Mouse (Mus musculus) stomach, postnatal 0 days (tissue): ENCODE results near the gene Rasip1. TPM values are rescaled to one million over a fixed set of nuclear protein-coding genes. Genes with fewer than 3 reads are reported as not detected.

Source experiments
- ATAC-seq: fragments of 200-750 bp; cut with Nextera tagmentation; 2 replicates; pipeline ENCODE4 v1.8.0; 2017; ENCODE audit not compliant: low FRiP score, low TSS enrichment
- DNase-seq: peaks from one replicate; pipeline ENCODE4 v3.0.0-alpha.2; 2016; ENCODE audit warnings: low spot score
- H3K27ac ChIP-seq: fragments of 300-500 bp; sonication (generic); replicated peaks from 2 replicates; pipeline ENCODE4 v1.5.1; 2014; ENCODE audit warnings: mild to moderate bottlenecking, control low read depth
- H3K27me3 ChIP-seq: fragments of 300-500 bp; sonication (generic); 2 replicates; pipeline ENCODE4 v1.6.1; 2014; ENCODE audit warnings: low read length; ENCODE audit not compliant: control insufficient read depth, insufficient read depth
- H3K36me3 ChIP-seq: fragments of 300-500 bp; sonication (generic); 2 replicates; pipeline ENCODE4 v1.6.1; 2014; ENCODE audit warnings: low read length, mixed read lengths; ENCODE audit not compliant: control insufficient read depth, insufficient read depth
- H3K4me1 ChIP-seq: fragments of 300-500 bp; sonication (generic); replicated peaks from 2 replicates; pipeline ENCODE4 v1.6.1; 2014; ENCODE audit warnings: antibody characterized with exemption; ENCODE audit not compliant: control insufficient read depth, insufficient read depth
- H3K4me2 ChIP-seq: fragments of 300-500 bp; sonication (generic); replicated peaks from 2 replicates; pipeline ENCODE4 v1.6.1; 2014; ENCODE audit warnings: low read depth, mild to moderate bottlenecking, control low read depth, moderate library complexity
- H3K4me3 ChIP-seq: fragments of 300-500 bp; sonication (generic); 2 replicates; pipeline ENCODE4 v1.5.1; 2014; ENCODE audit warnings: low read depth, low read length, control low read depth
- H3K9ac ChIP-seq: fragments of 300-500 bp; sonication (generic); 2 replicates; pipeline ENCODE4 v1.6.1; 2014; ENCODE audit warnings: mild to moderate bottlenecking, low read length, control low read depth, mixed read lengths
- H3K9me3 ChIP-seq: fragments of 300-500 bp; sonication (generic); 2 replicates; pipeline ENCODE4 v1.6.1; 2016; ENCODE audit warnings: low read length; ENCODE audit not compliant: control insufficient read depth
- CTCF ChIP-seq: IDR thresholded peaks from 2 replicates; pipeline ENCODE4 v1.5.1; 2016; ENCODE audit warnings: antibody characterized with exemption, low read depth, mild to moderate bottlenecking, moderate library complexity
- EP300 ChIP-seq: optimal IDR thresholded peaks from 2 replicates; pipeline ENCODE3; 2016; ENCODE audit warnings: antibody characterized with exemption
- WGBS: fragments of 180-500 bp; shearing (Covaris S2); extraction: QIAGEN DNeasy Blood & Tissue Kit; methylation state at CpG from one replicate; pipeline ENCODE4 v1.1.7; 2014; 5-methylcytosine and 5-hydroxymethylcytosine counted together
- polyA plus RNA-seq: library from polyadenylated mRNA; unstranded; fragments of >200 nt; fragmentation: Nextera tagmentation; extraction: Ambion mirVana; gene quantifications from 2 replicates; pipeline ENCODE4 v1.2.1, GENCODE M21; 2015

The Rasip1 gene
- polyA plus RNA-seq, 1 experiment from 2014 or later, result 5.4 TPM

DNA sequence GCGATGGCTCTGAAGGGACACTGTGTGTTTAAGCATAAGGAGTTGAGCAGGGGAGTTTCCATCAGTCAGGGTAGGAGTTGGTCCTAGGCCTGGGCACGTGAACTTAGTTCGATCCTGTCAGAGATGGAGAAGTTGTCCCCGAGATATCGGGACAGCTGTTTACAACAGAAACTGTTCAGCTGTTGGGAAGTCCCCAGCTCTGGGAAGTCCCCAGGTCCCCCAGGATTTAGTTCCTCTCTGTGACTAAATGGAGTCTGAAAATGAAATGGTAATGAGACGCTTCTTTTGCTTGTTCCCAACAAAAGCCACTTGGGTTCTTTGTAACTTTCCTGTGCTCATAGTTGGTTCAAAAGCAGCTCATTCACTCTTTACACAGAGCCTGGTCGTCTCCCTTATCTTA is 35.4 kb upstream of the Rasip1 start:
- DNase-seq, result no peak
- 68% methylated on average over 7 of the region's 7 CpGs for WGBS
- no peak for TF ChIP-seq EP300
- TF ChIP-seq CTCF, result no peak

DNA sequence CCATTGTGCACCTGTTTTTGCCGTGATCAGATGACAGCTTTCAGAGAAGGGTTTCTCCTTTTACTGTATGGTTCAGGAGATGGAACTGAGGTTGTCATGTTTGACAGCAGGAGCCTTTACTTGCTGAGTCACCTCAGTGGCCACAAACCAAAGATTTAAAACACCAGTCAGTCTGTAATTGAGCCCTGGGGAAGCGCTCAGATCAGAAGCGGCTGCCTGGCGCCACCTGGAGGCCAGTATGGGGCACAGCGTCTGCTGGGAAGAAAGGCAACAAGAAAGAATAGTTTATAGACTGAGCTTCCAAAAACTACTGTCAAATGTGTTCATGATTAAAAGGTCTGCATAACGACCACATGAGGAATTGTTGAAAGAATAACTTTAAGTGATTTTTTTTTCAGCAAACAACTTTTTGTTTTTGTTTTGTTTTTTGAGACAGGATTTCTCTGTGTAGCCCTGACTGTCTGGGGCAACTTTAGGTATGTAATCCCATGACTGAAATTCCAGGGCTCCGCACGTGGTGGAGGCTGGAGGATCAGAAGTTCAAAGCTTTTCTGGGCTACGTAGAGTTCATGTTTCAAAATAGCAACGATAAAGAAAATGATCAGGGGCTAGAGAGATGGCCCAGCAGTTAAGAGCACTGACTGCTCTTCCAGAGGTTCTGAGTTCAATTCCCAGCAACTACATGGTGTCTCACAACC is 34.0 kb upstream of the Rasip1 start:
- Histone ChIP-seq H3K27me3 (no peaks in the 10 kb centered on the region), H3K4me3 (no peak overlapping the region), H3K4me1 (no peaks in the 10 kb centered on the region), H3K9ac (no peak overlapping the region), H3K36me3 (no peaks in the 10 kb centered on the region), H3K4me2 (no peak overlapping the region), H3K27ac (no peak overlapping the region), H3K9me3 (no peaks in the 10 kb centered on the region)
- 17% methylated on average over 10 of the region's 10 CpGs for WGBS
- DNase-seq (peak; percentile 76), ATAC-seq (no peak)
- TF ChIP-seq EP300, result no peak
- peak; percentile 96 for TF ChIP-seq CTCF

More for the DNA sequence above, 35.4 kb upstream of the Rasip1 start:
- H3K4me2 ChIP-seq, result no peak overlapping the region
- ATAC-seq, result no peak
- H3K9me3 ChIP-seq, result no peaks in the 10 kb centered on the region
- H3K4me3 ChIP-seq, result no peak overlapping the region
- H3K9ac ChIP-seq, result no peak overlapping the region
- no peaks in the 10 kb centered on the region for H3K36me3 ChIP-seq
- no peaks in the 10 kb centered on the region for H3K4me1 ChIP-seq
- no peaks in the 10 kb centered on the region for H3K27me3 ChIP-seq
- no peak overlapping the region for H3K27ac ChIP-seq

DNA sequence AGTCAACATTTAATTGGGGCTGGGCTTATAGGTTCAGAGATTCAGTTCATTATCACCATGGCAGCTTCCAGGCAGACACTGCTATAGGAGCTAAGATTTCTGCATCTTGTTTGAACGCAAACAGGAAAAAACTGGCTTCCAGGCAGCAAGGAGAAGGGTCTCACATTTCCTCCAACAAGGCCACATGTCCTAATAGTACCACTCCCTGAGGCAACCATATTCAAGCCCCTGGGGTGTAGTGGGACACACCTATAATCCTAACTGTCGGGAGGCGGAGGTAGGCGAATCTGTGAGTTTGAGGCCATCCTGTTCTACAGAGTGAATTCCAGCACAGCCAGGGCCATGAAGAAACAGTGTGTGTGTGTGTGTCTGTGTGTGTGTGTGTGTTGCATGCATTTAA is 32.1 kb upstream of the Rasip1 start:
- DNase-seq (no peak), ATAC-seq (no peak)
- whole genome bisulfite sequencing, result 78% methylated on average over 4 of the region's 4 CpGs
- Histone ChIP-seq H3K27me3 (no peaks in the 10 kb centered on the region), H3K9me3 (no peaks in the 10 kb centered on the region), H3K4me1 (no peaks in the 10 kb centered on the region), H3K4me3 (no peak overlapping the region), H3K9ac (no peak overlapping the region), H3K36me3 (no peaks in the 10 kb centered on the region), H3K4me2 (no peak overlapping the region), H3K27ac (no peak overlapping the region)
- TF ChIP-seq CTCF (no peak), EP300 (no peak)

DNA sequence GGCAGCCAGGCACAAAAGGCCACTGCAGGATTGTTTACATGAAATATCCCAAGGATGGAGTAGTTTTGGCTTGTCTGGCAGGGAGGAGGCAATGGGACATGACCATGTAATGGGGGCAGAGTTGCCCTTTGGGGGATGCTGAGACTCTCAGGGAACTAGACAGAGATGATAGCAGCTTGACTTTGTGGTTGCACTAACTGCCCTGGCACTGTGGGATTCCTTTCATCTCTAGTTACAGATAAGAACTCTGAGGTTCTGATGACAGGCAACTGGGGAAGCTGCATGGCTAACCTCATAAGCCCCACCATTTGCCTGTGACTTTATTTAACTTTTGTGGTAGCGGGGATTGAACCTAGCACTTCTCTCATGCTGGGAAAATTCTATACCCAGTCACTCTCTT is 31.2 kb upstream of the Rasip1 start:
- Histone ChIP-seq H3K9ac (no peak overlapping the region), H3K27me3 (no peaks in the 10 kb centered on the region), H3K9me3 (no peaks in the 10 kb centered on the region), H3K4me1 (no peaks in the 10 kb centered on the region), H3K4me2 (no peak overlapping the region), H3K36me3 (no peaks in the 10 kb centered on the region), H3K27ac (no peak overlapping the region), H3K4me3 (no peak overlapping the region)
- no peak for ATAC-seq
- 86% methylated on average over 1 of the region's 1 CpGs for whole genome bisulfite sequencing
- no peak for DNase-seq
- TF ChIP-seq CTCF, result no peak
- no peak for TF ChIP-seq EP300

DNA sequence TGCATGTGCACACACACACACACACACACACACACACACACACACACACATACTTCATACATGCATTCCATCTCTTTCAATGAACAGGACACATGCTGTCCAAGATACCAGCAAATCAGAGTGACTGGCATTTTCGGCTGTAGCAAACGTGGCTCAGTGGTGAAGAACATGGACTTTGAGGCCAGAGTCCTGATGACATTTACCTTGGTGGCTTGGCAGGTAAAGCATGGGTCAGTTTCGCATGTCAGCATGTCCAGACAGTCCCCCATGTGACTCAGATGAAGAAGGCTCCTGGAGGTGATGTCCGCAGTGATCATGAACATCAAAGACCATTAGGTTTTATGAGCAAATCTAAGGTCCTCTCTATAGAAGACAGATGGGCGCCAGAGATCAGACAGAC is 30.3 kb upstream of the Rasip1 start:
- Histone ChIP-seq H3K4me2 (no peak overlapping the region), H3K9me3 (no peaks in the 10 kb centered on the region), H3K27ac (no peak overlapping the region), H3K36me3 (no peaks in the 10 kb centered on the region), H3K4me3 (no peak overlapping the region), H3K4me1 (no peaks in the 10 kb centered on the region), H3K9ac (no peak overlapping the region), H3K27me3 (no peaks in the 10 kb centered on the region)
- ATAC-seq (no peak), DNase-seq (no peak)
- WGBS, result 85% methylated on average over 5 of the region's 5 CpGs
- TF ChIP-seq EP300 (no peak), CTCF (no peak)

DNA sequence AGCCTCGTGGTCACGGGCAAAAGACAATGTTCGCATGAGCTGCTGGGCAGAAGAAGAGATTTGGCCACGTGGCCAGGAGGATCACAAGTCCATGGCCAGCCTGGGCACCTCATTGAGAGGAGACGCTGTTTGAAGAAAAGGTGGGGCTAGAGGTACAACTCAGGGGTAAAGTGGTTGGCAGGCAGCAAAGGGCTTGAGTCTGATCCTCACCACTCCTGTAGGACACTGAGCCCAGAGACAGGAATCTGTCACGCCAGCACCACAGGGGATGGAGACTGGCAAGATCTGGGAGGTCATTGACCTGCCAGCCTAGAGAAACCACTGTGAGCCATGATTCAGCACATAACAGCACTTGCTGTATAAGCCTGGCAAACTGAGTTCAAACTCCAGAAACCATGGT is 29.8 kb upstream of the Rasip1 start:
- Histone ChIP-seq H3K9me3 (no peaks in the 10 kb centered on the region), H3K9ac (no peak overlapping the region), H3K27me3 (no peaks in the 10 kb centered on the region), H3K36me3 (no peaks in the 10 kb centered on the region), H3K4me3 (no peak overlapping the region), H3K4me1 (no peaks in the 10 kb centered on the region), H3K4me2 (no peak overlapping the region), H3K27ac (no peak overlapping the region)
- no peak for DNase-seq
- 86% methylated on average over 6 of the region's 6 CpGs for WGBS
- no peak for ATAC-seq
- TF ChIP-seq CTCF, result no peak
- TF ChIP-seq EP300, result no peak
